Mouse (Mus musculus): ENCODE data around the gene Gstm3. TPM values are rescaled to one million over a fixed set of nuclear protein-coding genes. Genes with fewer than 3 reads are reported as not detected.
"Not testable (repeated sequence)": the region's sequence is repeated elsewhere in the genome, so short reads cannot be mapped to it uniquely, and the experiment has no call there.

Gene Gstm3
- polyA plus RNA-seq, 1 experiment from 2014 or later, result 7.7 TPM

DNA sequence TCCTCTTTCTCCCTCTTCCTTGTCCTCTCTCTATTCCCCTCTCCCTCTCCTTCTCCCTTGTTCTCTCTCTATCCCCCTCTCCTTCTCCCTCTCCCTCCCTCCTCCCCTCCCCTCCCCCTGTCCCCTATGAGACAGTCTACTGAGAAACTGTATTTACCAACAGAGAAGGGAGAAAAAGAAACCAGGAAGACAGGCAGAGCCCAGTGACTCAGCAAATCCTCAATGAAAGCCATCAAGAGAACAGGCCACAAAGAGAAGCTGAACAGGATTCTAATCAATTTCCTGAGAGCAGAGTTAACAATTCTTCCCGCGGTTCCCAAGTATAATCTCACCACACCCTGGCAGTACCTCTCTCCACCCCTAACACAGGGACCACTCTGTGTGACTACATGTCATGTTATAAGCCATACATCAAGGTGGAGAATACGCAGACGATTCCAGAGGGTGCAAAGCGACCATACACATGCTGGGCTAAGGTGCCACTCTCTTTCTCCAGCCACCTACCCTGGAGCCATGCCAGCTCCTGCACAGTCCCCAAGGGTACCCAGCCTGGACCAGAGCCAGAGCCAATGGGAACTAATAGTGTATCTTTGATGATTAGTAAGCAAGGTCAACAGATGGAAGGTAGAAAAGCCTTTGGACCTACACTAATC, 4.3 kb downstream of the Gstm3 start:
- WGBS, result 48% methylated on average over 5 of the region's 5 CpGs

DNA sequence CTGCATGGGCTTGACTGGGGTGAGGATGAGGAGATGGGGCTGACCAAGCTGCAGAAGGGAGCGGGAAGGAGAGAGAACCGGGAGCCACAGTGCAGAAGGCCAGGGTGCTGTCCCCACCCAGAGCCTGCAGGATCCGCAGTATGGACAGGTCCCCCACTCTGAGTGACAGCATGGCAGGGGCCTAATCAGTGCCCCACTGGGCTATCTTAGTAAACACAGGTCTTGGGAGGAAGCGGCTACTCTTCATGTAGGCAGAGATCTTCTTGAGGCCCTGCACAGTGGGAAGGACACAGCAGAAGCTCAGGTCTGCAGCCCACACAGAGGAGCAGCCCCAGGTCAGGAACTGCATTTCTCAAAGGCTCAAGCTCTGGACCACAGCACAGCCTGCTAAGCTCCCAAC, 5.1 kb downstream of the Gstm3 start:
- 51% methylated on average over 4 of the region's 4 CpGs for WGBS
- DNase-seq (ENCODE audit: low spot score) (no peak), ATAC-seq (replicated peaks; ENCODE audit: low FRiP score) (peak; percentile 70)
- no peak overlapping the region for H3K4me3 ChIP-seq (ENCODE audit: low read depth, low read length)
- H3K9ac ChIP-seq (ENCODE audit: low read depth, low read length), result no peak overlapping the region
- no peaks in the 10 kb centered on the region for H3K27me3 ChIP-seq (replicated peaks; ENCODE audit: control insufficient read depth, insufficient read depth, low read length)
- peaks cover 11% of the 10 kb centered on the region for H3K4me1 ChIP-seq (replicated peaks; ENCODE audit: control insufficient read depth, insufficient read depth, low read length)
- no peaks in the 10 kb centered on the region for H3K36me3 ChIP-seq (ENCODE audit: control insufficient read depth, insufficient read depth, low read length)
- peak overlapping the region; percentile 31 for H3K4me2 ChIP-seq
- H3K27ac ChIP-seq (ENCODE audit: low read depth, low read length), result no peak overlapping the region; the same call in 1 of the 2 replicates
- H3K9me3 ChIP-seq (ENCODE audit: control insufficient read depth, low read length), result no peaks in the 10 kb centered on the region

More for the DNA sequence above, 4.3 kb downstream of the Gstm3 start:
- Histone ChIP-seq H3K27ac (ENCODE audit: low read depth, low read length) (peak overlapping the region; percentile 40; the same call in 1 of the 2 replicates), H3K27me3 (replicated peaks; ENCODE audit: control insufficient read depth, insufficient read depth, low read length) (no peaks in the 10 kb centered on the region), H3K4me3 (ENCODE audit: low read depth, low read length) (no peak overlapping the region), H3K4me2 (peak overlapping the region; percentile 31), H3K9ac (ENCODE audit: low read depth, low read length) (no peak overlapping the region), H3K4me1 (replicated peaks; ENCODE audit: control insufficient read depth, insufficient read depth, low read length) (peaks cover 11% of the 10 kb centered on the region), H3K9me3 (ENCODE audit: control insufficient read depth, low read length) (no peaks in the 10 kb centered on the region), H3K36me3 (ENCODE audit: control insufficient read depth, insufficient read depth, low read length) (no peaks in the 10 kb centered on the region)
- ATAC-seq (replicated peaks; ENCODE audit: low FRiP score), result peak; percentile 37
- no peak for DNase-seq (ENCODE audit: low spot score)

DNA sequence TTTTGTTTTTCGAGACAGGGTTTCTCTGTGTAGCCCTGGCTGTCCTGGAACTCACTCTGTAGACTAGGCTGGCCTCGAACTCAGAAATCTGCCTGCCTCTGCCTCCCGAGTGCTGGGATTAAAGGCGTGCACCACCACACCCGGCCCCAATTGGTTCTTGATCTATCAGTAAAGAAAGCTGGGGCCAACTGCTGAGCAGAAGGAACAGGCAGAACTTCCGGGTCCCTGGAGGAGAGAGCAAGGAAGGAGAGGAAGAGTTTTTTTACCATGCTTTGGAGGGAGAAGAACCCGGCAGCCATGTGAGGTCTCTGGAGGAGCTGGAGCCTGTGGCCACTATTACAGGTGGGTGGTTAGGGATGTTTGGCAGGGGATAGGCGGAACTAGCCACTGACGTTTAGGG, 13.8 kb downstream of the Gstm3 start:
- H3K27me3 ChIP-seq (replicated peaks; ENCODE audit: control insufficient read depth, insufficient read depth, low read length); H3K27ac ChIP-seq (ENCODE audit: low read depth, low read length); H3K4me3 ChIP-seq (ENCODE audit: low read depth, low read length); H3K4me1 ChIP-seq (replicated peaks; ENCODE audit: control insufficient read depth, insufficient read depth, low read length); H3K4me2 ChIP-seq; H3K9ac ChIP-seq (ENCODE audit: low read depth, low read length); ATAC-seq (replicated peaks; ENCODE audit: low FRiP score); H3K9me3 ChIP-seq (ENCODE audit: control insufficient read depth, low read length); H3K36me3 ChIP-seq (ENCODE audit: control insufficient read depth, insufficient read depth, low read length); DNase-seq (ENCODE audit: low spot score): not testable (repeated sequence)
- 80% methylated on average over 8 of the region's 9 CpGs for WGBS

DNA sequence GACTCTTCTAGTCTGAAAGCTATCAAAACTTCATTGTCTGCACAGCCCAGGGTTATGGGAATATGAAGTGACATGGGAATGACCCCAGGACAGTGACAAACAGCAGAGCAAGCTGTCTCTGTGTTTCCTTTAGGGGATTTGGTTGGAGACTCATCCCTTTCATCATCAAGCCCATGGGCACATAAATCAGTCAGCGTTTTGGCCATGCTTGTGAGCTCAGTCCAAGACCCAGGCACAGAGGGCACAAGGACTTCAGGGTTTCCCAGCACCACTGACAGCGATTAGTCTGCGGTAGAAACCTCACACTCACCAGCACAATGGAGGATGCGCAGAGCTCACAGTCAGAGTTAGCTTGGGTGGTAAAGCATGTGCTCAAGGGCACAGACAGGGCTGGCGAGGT, 15.2 kb downstream of the Gstm3 start:
- ATAC-seq (replicated peaks; ENCODE audit: low FRiP score) (no peak), DNase-seq (ENCODE audit: low spot score) (no peak)
- no peaks in the 10 kb centered on the region for H3K36me3 ChIP-seq (ENCODE audit: control insufficient read depth, insufficient read depth, low read length)
- H3K9me3 ChIP-seq (ENCODE audit: control insufficient read depth, low read length), result no peaks in the 10 kb centered on the region
- 75% methylated on average over 5 of the region's 5 CpGs for WGBS
- H3K4me1 ChIP-seq (replicated peaks; ENCODE audit: control insufficient read depth, insufficient read depth, low read length), result no peaks in the 10 kb centered on the region
- H3K4me2 ChIP-seq, result no peak overlapping the region
- H3K27me3 ChIP-seq (replicated peaks; ENCODE audit: control insufficient read depth, insufficient read depth, low read length), result 0 out of 2 replicates have a peak, but pooled peaks cover 2% of the 10 kb centered on the region
- no peak overlapping the region for H3K27ac ChIP-seq (ENCODE audit: low read depth, low read length)
- H3K9ac ChIP-seq (ENCODE audit: low read depth, low read length), result no peak overlapping the region
- H3K4me3 ChIP-seq (ENCODE audit: low read depth, low read length), result no peak overlapping the region

GRCm38 (mm10) chr3:107953328-107953755, 15.7 kb downstream of the Gstm3 start:
- no peaks in the 10 kb centered on the region for H3K36me3 ChIP-seq (ENCODE audit: control insufficient read depth, insufficient read depth, low read length)
- H3K27ac ChIP-seq (ENCODE audit: low read depth, low read length), result no peak overlapping the region
- peak; percentile 53; the same call in 1 of the 2 replicates for ATAC-seq (replicated peaks; ENCODE audit: low FRiP score)
- DNase-seq (ENCODE audit: low spot score), result peak; percentile 53
- no peaks in the 10 kb centered on the region for H3K4me1 ChIP-seq (replicated peaks; ENCODE audit: control insufficient read depth, insufficient read depth, low read length)
- H3K9ac ChIP-seq (ENCODE audit: low read depth, low read length), result no peak overlapping the region
- 0 out of 2 replicates have a peak, but pooled peaks cover 2% of the 10 kb centered on the region for H3K27me3 ChIP-seq (replicated peaks; ENCODE audit: control insufficient read depth, insufficient read depth, low read length)
- WGBS, result 13% methylated on average over 6 of the region's 6 CpGs
- no peak overlapping the region for H3K4me3 ChIP-seq (ENCODE audit: low read depth, low read length)
- no peak overlapping the region for H3K4me2 ChIP-seq
- H3K9me3 ChIP-seq (ENCODE audit: control insufficient read depth, low read length), result no peaks in the 10 kb centered on the region

DNA sequence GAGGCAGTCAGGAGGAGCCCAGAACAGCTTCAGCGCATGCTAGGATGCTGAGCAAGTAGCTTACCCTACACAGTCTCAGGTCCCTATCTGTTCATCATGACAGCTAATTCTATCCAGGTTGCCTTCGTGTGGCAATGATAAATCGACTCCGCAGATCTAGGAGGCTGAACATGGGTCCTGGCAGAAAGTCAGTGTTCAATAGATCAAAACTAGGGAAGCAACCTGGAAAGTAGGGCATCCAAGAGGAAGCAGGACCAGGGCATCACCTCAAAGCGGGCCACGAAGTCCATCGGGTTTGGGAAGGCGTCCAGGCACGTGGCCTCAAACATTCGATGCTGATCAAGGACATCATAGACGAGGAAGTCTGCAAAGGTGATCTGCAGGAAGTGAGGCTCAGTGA, 18.6 kb downstream of the Gstm3 start:
- WGBS, result 79% methylated on average over 11 of the region's 11 CpGs
- Histone ChIP-seq H3K4me2 (no peak overlapping the region), H3K4me1 (replicated peaks; ENCODE audit: control insufficient read depth, insufficient read depth, low read length) (no peaks in the 10 kb centered on the region), H3K4me3 (ENCODE audit: low read depth, low read length) (no peak overlapping the region), H3K9me3 (ENCODE audit: control insufficient read depth, low read length) (no peaks in the 10 kb centered on the region), H3K27me3 (replicated peaks; ENCODE audit: control insufficient read depth, insufficient read depth, low read length) (0 out of 2 replicates have a peak, but pooled peaks cover 2% of the 10 kb centered on the region), H3K27ac (ENCODE audit: low read depth, low read length) (no peak overlapping the region), H3K36me3 (ENCODE audit: control insufficient read depth, insufficient read depth, low read length) (no peaks in the 10 kb centered on the region), H3K9ac (ENCODE audit: low read depth, low read length) (no peak overlapping the region)
- DNase-seq (ENCODE audit: low spot score) (no peak), ATAC-seq (replicated peaks; ENCODE audit: low FRiP score) (no peak)

GRCm38 (mm10) chr3:107949461-107949860, 19.6 kb downstream of the Gstm3 start:
- not testable (repeated sequence) for H3K36me3 ChIP-seq (ENCODE audit: control insufficient read depth, insufficient read depth, low read length); H3K27me3 ChIP-seq (replicated peaks; ENCODE audit: control insufficient read depth, insufficient read depth, low read length); ATAC-seq (replicated peaks; ENCODE audit: low FRiP score); H3K9me3 ChIP-seq (ENCODE audit: control insufficient read depth, low read length); H3K4me2 ChIP-seq; H3K4me1 ChIP-seq (replicated peaks; ENCODE audit: control insufficient read depth, insufficient read depth, low read length); DNase-seq (ENCODE audit: low spot score); H3K27ac ChIP-seq (ENCODE audit: low read depth, low read length); H3K9ac ChIP-seq (ENCODE audit: low read depth, low read length); H3K4me3 ChIP-seq (ENCODE audit: low read depth, low read length)
- 94% methylated on average over 1 of the region's 1 CpGs for WGBS

DNA sequence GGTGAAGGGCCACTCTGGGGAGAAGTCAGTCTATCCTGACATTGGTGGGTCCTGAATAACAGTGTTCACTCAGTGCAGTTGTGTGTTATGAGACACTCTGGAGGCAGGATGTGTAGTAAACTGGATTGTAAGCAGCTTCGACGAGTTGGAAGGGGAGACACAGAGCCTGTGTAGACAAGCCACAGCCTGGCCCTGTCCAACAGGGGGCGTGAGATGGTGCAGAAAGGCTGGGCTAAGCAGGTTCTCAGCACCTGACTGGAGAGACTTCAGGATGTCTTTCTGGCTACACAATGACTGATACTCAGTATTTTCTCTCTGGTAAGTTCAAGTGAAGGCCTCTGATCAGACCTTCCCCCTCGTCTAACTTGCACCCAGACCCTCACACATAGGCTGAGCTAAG, 23.4 kb downstream of the Gstm3 start:
- H3K4me3 ChIP-seq (ENCODE audit: low read depth, low read length), result no peak overlapping the region
- H3K4me1 ChIP-seq (replicated peaks; ENCODE audit: control insufficient read depth, insufficient read depth, low read length), result no peaks in the 10 kb centered on the region
- no peaks in the 10 kb centered on the region for H3K27me3 ChIP-seq (replicated peaks; ENCODE audit: control insufficient read depth, insufficient read depth, low read length)
- DNase-seq (ENCODE audit: low spot score) (no peak), ATAC-seq (replicated peaks; ENCODE audit: low FRiP score) (no peak)
- 56% methylated on average over 4 of the region's 4 CpGs for WGBS
- H3K4me2 ChIP-seq, result no peak overlapping the region
- H3K36me3 ChIP-seq (ENCODE audit: control insufficient read depth, insufficient read depth, low read length), result no peaks in the 10 kb centered on the region
- no peaks in the 10 kb centered on the region for H3K9me3 ChIP-seq (ENCODE audit: control insufficient read depth, low read length)
- H3K27ac ChIP-seq (ENCODE audit: low read depth, low read length), result no peak overlapping the region
- H3K9ac ChIP-seq (ENCODE audit: low read depth, low read length), result no peak overlapping the region
